Mouse (Mus musculus) myocyte (in vitro differentiated cells): ENCODE measurements around the gene Atf2. TPM values are rescaled to one million over a fixed set of nuclear protein-coding genes. Genes with fewer than 3 reads are reported as not detected.

Experiments
- H3K27me3 ChIP-seq: one replicate; pipeline ENCODE4 v1.6.1; 2011; ENCODE audit not compliant: control insufficient read depth, insufficient read depth, insufficient read length
- H3K36me3 ChIP-seq: one replicate; pipeline ENCODE4 v1.6.1; 2011; ENCODE audit not compliant: control insufficient read depth, insufficient read depth
- H3K4me2 ChIP-seq: one replicate; pipeline ENCODE4 v1.6.1; 2011; ENCODE audit warnings: low read depth, control low read depth
- H3K4me3 ChIP-seq: one replicate; pipeline ENCODE4 v1.5.1; 2011; ENCODE audit warnings: mild to moderate bottlenecking, control low read depth, moderate library complexity
- H3K79me2 ChIP-seq: one replicate; pipeline ENCODE4 v1.6.1; 2011; ENCODE audit not compliant: control insufficient read depth, insufficient read depth
- H3ac ChIP-seq: one replicate; pipeline ENCODE4 v1.6.1; 2011; ENCODE audit not compliant: control insufficient read depth, insufficient read length
- CEBPB ChIP-seq: IDR thresholded peaks from 2 replicates; pipeline ENCODE4 v1.6.1; 2011; ENCODE audit warnings: mild to moderate bottlenecking, moderate library complexity; ENCODE audit not compliant: poor library complexity, insufficient read depth, severe bottlenecking
- E2F4 ChIP-seq: IDR thresholded peaks from one replicate; pipeline ENCODE4 v1.6.1; 2011; ENCODE audit warnings: mild to moderate bottlenecking, control low read depth, moderate library complexity; ENCODE audit not compliant: insufficient read depth
- MAX ChIP-seq: IDR thresholded peaks from one replicate; pipeline ENCODE4 v1.6.1; 2011; ENCODE audit warnings: low read depth, mild to moderate bottlenecking, control low read depth
- MYOD1 ChIP-seq, 3 experiments: IDR thresholded peaks; one replicate each; pipeline ENCODE4 v1.6.1; 2011; ENCODE audit warnings: control low read depth in 2 of 3, low read depth in 2 of 3, mild to moderate bottlenecking in 2 of 3, moderate library complexity in 1 of 3; ENCODE audit not compliant: insufficient read length in 2 of 3, control insufficient read depth in 1 of 3
- MYOG ChIP-seq, 3 experiments: IDR thresholded peaks; one replicate each; pipeline ENCODE4 v1.6.1; 2011; ENCODE audit warnings: control low read depth in 2 of 3, low read depth in 2 of 3, mild to moderate bottlenecking in 2 of 3; ENCODE audit not compliant: insufficient read length in 2 of 3, control insufficient read depth in 1 of 3, insufficient read depth in 1 of 3
- POLR2A ChIP-seq: IDR thresholded peaks from one replicate; pipeline ENCODE4 v1.6.1; 2011; ENCODE audit warnings: low read depth, mild to moderate bottlenecking, control low read depth, moderate library complexity; ENCODE audit not compliant: insufficient read length
- POLR2AphosphoS2 ChIP-seq: IDR thresholded peaks from one replicate; pipeline ENCODE4 v1.6.1; 2011; ENCODE audit warnings: low read depth, control low read depth; ENCODE audit not compliant: insufficient read length
- REST ChIP-seq: IDR thresholded peaks from one replicate; pipeline ENCODE4 v1.6.1; 2011; ENCODE audit warnings: mild to moderate bottlenecking, control low read depth, moderate library complexity; ENCODE audit not compliant: insufficient read depth, insufficient read length
- SRF ChIP-seq: IDR thresholded peaks from one replicate; pipeline ENCODE4 v1.6.1; 2011; ENCODE audit warnings: low read depth; ENCODE audit not compliant: control insufficient read depth, insufficient read length
- TCF12 ChIP-seq: IDR thresholded peaks from one replicate; pipeline ENCODE4 v1.6.1; 2011; ENCODE audit warnings: mild to moderate bottlenecking, control low read depth; ENCODE audit not compliant: poor library complexity, insufficient read depth, severe bottlenecking
- TCF3 ChIP-seq: IDR thresholded peaks from one replicate; pipeline ENCODE4 v1.6.1; 2011; ENCODE audit warnings: low read depth, control low read depth; ENCODE audit not compliant: insufficient read length
- USF1 ChIP-seq: IDR thresholded peaks from one replicate; pipeline ENCODE4 v1.6.1; 2011; ENCODE audit warnings: low read depth, mild to moderate bottlenecking, control low read depth, moderate library complexity
- polyA plus RNA-seq: library from polyadenylated mRNA; unstranded; fragments of >200 nt; fragmentation: generic; extraction: Trizol; gene quantifications from one replicate; pipeline ENCODE4 v1.2.1, GENCODE M21; 2012; ENCODE audit warnings: missing spikeins

Gene Atf2
- polyA plus RNA-seq, 1 experiment, result 8.6 TPM

DNA sequence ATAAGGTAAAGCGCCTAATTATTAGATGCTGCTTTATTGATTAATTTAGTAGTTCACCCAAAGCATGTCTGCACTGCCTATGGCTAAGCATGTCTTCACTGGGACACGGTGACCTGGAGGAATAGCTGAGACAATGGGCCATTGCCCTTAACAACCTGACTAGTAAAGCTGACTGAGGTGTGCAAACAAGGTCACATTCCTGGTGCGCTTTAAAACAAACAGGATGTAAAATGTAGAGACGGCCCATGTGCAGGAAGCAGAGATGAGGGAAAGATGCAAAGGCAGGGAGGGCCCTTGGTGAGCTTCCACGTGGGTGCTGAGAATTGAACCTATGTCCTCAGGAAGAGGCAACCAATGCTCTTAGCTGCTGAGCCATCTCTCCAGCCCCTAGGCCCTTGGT lies 93.7 kb downstream of the Atf2 start:
- H3K4me3 ChIP-seq, result no peak overlapping the region
- no peak for TF ChIP-seq MYOD1 (IDR thresholded peaks at IDR 0.05; ENCODE audit: control insufficient read depth in 1 of 3, insufficient read length in 2 of 3, low read depth in 2 of 3)
- no peak overlapping the region for H3K4me2 ChIP-seq
- no peak overlapping the region for H3ac ChIP-seq
- H3K27me3 ChIP-seq, result no peaks in the 10 kb centered on the region
- no peaks in the 10 kb centered on the region for H3K36me3 ChIP-seq
- H3K79me2 ChIP-seq, result no peaks in the 10 kb centered on the region

GRCm38 (mm10) chr2:73798136-73798535 lies 94.3 kb downstream of the Atf2 start:
- TF ChIP-seq TCF12, result no peak
- no peak for TF ChIP-seq E2F4
- no peak for TF ChIP-seq MYOD1 (IDR thresholded peaks at IDR 0.05; ENCODE audit: control insufficient read depth in 1 of 3, insufficient read length in 2 of 3, low read depth in 2 of 3)
- no peaks in the 10 kb centered on the region for H3K36me3 ChIP-seq
- no peak overlapping the region for H3K4me2 ChIP-seq
- H3K27me3 ChIP-seq, result no peaks in the 10 kb centered on the region
- no peaks in the 10 kb centered on the region for H3K79me2 ChIP-seq
- H3ac ChIP-seq, result no peak overlapping the region
- no peak overlapping the region for H3K4me3 ChIP-seq

- no peaks in the 10 kb centered on the region for H3K27me3 ChIP-seq
- TF ChIP-seq MYOG (IDR thresholded peaks at IDR 0.05; ENCODE audit: control insufficient read depth in 1 of 3, insufficient read depth in 1 of 3, insufficient read length in 2 of 3, low read depth in 2 of 3), result no peak
- TF ChIP-seq POLR2AphosphoS2, result no peak
- TF ChIP-seq TCF3, result no peak
- H3K79me2 ChIP-seq, result no peaks in the 10 kb centered on the region
- H3K4me2 ChIP-seq, result no peak overlapping the region
- H3ac ChIP-seq, result no peak overlapping the region
- H3K4me3 ChIP-seq, result no peak overlapping the region
- H3K36me3 ChIP-seq, result no peaks in the 10 kb centered on the region
Observed at GRCm38 (mm10) chr2:73791846-73792630, 100.4 kb downstream of the Atf2 start.

- H3K36me3 ChIP-seq, result no peaks in the 10 kb centered on the region
- no peaks in the 10 kb centered on the region for H3K79me2 ChIP-seq
- H3K4me3 ChIP-seq, result no peak overlapping the region
- H3ac ChIP-seq, result no peak overlapping the region
- H3K27me3 ChIP-seq, result no peaks in the 10 kb centered on the region
- TF ChIP-seq TCF3, result no peak
- TF ChIP-seq REST, result no peak
- no peak for TF ChIP-seq USF1
- no peak for TF ChIP-seq MYOD1 (IDR thresholded peaks at IDR 0.05; ENCODE audit: control insufficient read depth in 1 of 3, insufficient read length in 2 of 3, low read depth in 2 of 3)
- TF ChIP-seq E2F4, result no peak
- TF ChIP-seq SRF, result no peak
- TF ChIP-seq MYOG (IDR thresholded peaks at IDR 0.05; ENCODE audit: control insufficient read depth in 1 of 3, insufficient read depth in 1 of 3, insufficient read length in 2 of 3, low read depth in 2 of 3), result no peak
- no peak for TF ChIP-seq TCF12
- TF ChIP-seq POLR2AphosphoS2, result no peak
- no peak for TF ChIP-seq CEBPB
- no peak for TF ChIP-seq MAX
- no peak for TF ChIP-seq POLR2A
- no peak overlapping the region for H3K4me2 ChIP-seq
Observed at GRCm38 (mm10) chr2:73790332-73790731, 102.1 kb downstream of the Atf2 start.

- no peaks in the 10 kb centered on the region for H3K79me2 ChIP-seq
- H3K36me3 ChIP-seq, result no peaks in the 10 kb centered on the region
- no peak for TF ChIP-seq POLR2AphosphoS2
- TF ChIP-seq CEBPB, result no peak
- TF ChIP-seq MYOD1 (IDR thresholded peaks at IDR 0.05; ENCODE audit: control insufficient read depth in 1 of 3, insufficient read length in 2 of 3, low read depth in 2 of 3), result no peak
- no peak for TF ChIP-seq MYOG (IDR thresholded peaks at IDR 0.05; ENCODE audit: control insufficient read depth in 1 of 3, insufficient read depth in 1 of 3, insufficient read length in 2 of 3, low read depth in 2 of 3)
- no peak for TF ChIP-seq TCF3
- TF ChIP-seq TCF12, result no peak
- no peak for TF ChIP-seq MAX
- TF ChIP-seq SRF, result no peak
- no peak for TF ChIP-seq POLR2A
- TF ChIP-seq REST, result no peak
- no peak for TF ChIP-seq USF1
- no peaks in the 10 kb centered on the region for H3K27me3 ChIP-seq
- no peak overlapping the region for H3K4me2 ChIP-seq
- no peak overlapping the region for H3K4me3 ChIP-seq
- H3ac ChIP-seq, result no peak overlapping the region
Observed at GRCm38 (mm10) chr2:73788395-73788794, 104.0 kb downstream of the Atf2 start.
